Mouse (Mus musculus) erythroid progenitor cell, adult 5-6 weeks (primary cell): ENCODE results near the gene Ptrh2. TPM values are rescaled to one million over a fixed set of nuclear protein-coding genes. Genes with fewer than 3 reads are reported as not detected.
"Not testable (repeated sequence)": the region's sequence is repeated elsewhere in the genome, so short reads cannot be mapped to it uniquely, and the experiment has no call there.

ENCODE experiments used
- ATAC-seq: replicated peaks from 2 replicates; pipeline ENCODE4 v1.8.0; 2016; ENCODE audit warnings: moderate number of reproducible peaks, mild to moderate bottlenecking, moderate TSS enrichment, inconsistent platforms; ENCODE audit not compliant: poor library complexity, low FRiP score, severe bottlenecking
- total RNA-seq, 2 experiments: library from RNA; stranded (forward) in 1 of 2; stranded (reverse) in 1 of 2; fragments of 150-400 nt in 1 of 2; fragments of 186-747, 209-891 nt in 1 of 2; gene quantifications; 2 replicates each; pipeline versions ENCODE4 v1.2.3 to v1.2.4; 2015 to 2017; ENCODE audit warnings: low replicate concordance in 2 of 2

The Ptrh2 gene
- total RNA-seq, 2 experiments from 2014 or later: 6.1 to 9.6 TPM

GRCm38 (mm10) chr11:86719390-86719789 is 35.6 kb downstream of the Ptrh2 start:
- ATAC-seq: no peak

- no peak for ATAC-seq
These were observed 40.2 kb downstream of the Ptrh2 start for GRCm38 (mm10) chr11:86724004-86724403.

- ATAC-seq: no peak
These were observed 41.2 kb downstream of the Ptrh2 start for GRCm38 (mm10) chr11:86724982-86725381.

GRCm38 (mm10) chr11:86725607-86726006 is 41.8 kb downstream of the Ptrh2 start:
- no peak for ATAC-seq

- ATAC-seq: no peak
These were observed 47.7 kb downstream of the Ptrh2 start for GRCm38 (mm10) chr11:86731443-86731842.

GRCm38 (mm10) chr11:86734241-86734939 is 50.6 kb downstream of the Ptrh2 start:
- no peak for ATAC-seq

- no peak for ATAC-seq
These were observed 51.2 kb downstream of the Ptrh2 start for GRCm38 (mm10) chr11:86734993-86735392.

- peak; percentile 90 for ATAC-seq
These were observed 53.7 kb downstream of the Ptrh2 start for GRCm38 (mm10) chr11:86737301-86738000.

- not testable (repeated sequence) for ATAC-seq
These were observed 54.5 kb downstream of the Ptrh2 start for GRCm38 (mm10) chr11:86738308-86738707.

GRCm38 (mm10) chr11:86738956-86739355 is 55.2 kb downstream of the Ptrh2 start:
- ATAC-seq: no peak

GRCm38 (mm10) chr11:86739470-86739869 is 55.7 kb downstream of the Ptrh2 start:
- no peak for ATAC-seq

GRCm38 (mm10) chr11:86741505-86741904 is 57.7 kb downstream of the Ptrh2 start:
- no peak for ATAC-seq

Other genes with a start within 250 kb of the Ptrh2 start
- 1.4 and 2.1 TPM in 2 replicates for gene Rnft1, start 199.3 kb upstream of the Ptrh2 start, total RNA-seq (2015; ENCODE audit: low replicate concordance)
- gene Rnft1, start 199.3 kb upstream of the Ptrh2 start, total RNA-seq (2017; ENCODE audit: low replicate concordance): 1.1 and 2.8 TPM in 2 replicates
- gene Rps6kb1, start 139.2 kb upstream of the Ptrh2 start, total RNA-seq (2015; ENCODE audit: low replicate concordance): 34.4 and 42.5 TPM in 2 replicates
- 43.0 and 73.8 TPM in 2 replicates for gene Rps6kb1, start 139.2 kb upstream of the Ptrh2 start, total RNA-seq (2017; ENCODE audit: low replicate concordance)
- gene Tubd1, start 139.0 kb upstream of the Ptrh2 start, total RNA-seq (2015; ENCODE audit: low replicate concordance): 18.0 and 20.1 TPM in 2 replicates
- 16.4 and 31.6 TPM in 2 replicates for gene Tubd1, start 139.0 kb upstream of the Ptrh2 start, total RNA-seq (2017; ENCODE audit: low replicate concordance)
- gene Vmp1, start 149 bp upstream of the Ptrh2 start, total RNA-seq (2015; ENCODE audit: low replicate concordance): 113 and 179 TPM in 2 replicates
- 73.2 and 117 TPM in 2 replicates for gene Vmp1, start 149 bp upstream of the Ptrh2 start, total RNA-seq (2017; ENCODE audit: low replicate concordance)
- 369 and 390 TPM in 2 replicates for gene Cltc, start 73.6 kb downstream of the Ptrh2 start, total RNA-seq (2015; ENCODE audit: low replicate concordance)
- 282 and 302 TPM in 2 replicates for gene Cltc, start 73.6 kb downstream of the Ptrh2 start, total RNA-seq (2017; ENCODE audit: low replicate concordance)
- 11.5 and 26.8 TPM in 2 replicates for gene Dhx40, start 123.8 kb downstream of the Ptrh2 start, total RNA-seq (2015; ENCODE audit: low replicate concordance)
- 20.6 and 22.7 TPM in 2 replicates for gene Dhx40, start 123.8 kb downstream of the Ptrh2 start, total RNA-seq (2017; ENCODE audit: low replicate concordance)